Mouse (Mus musculus): ENCODE measurements around the gene Trmt6. TPM values are rescaled to one million over a fixed set of nuclear protein-coding genes. Genes with fewer than 3 reads are reported as not detected.
A peak's percentile ranks its signal among the peaks of the same experiment; 100 is the strongest.

Gene Trmt6
- total RNA-seq, 1 experiment, result 44.4 TPM

DNA sequence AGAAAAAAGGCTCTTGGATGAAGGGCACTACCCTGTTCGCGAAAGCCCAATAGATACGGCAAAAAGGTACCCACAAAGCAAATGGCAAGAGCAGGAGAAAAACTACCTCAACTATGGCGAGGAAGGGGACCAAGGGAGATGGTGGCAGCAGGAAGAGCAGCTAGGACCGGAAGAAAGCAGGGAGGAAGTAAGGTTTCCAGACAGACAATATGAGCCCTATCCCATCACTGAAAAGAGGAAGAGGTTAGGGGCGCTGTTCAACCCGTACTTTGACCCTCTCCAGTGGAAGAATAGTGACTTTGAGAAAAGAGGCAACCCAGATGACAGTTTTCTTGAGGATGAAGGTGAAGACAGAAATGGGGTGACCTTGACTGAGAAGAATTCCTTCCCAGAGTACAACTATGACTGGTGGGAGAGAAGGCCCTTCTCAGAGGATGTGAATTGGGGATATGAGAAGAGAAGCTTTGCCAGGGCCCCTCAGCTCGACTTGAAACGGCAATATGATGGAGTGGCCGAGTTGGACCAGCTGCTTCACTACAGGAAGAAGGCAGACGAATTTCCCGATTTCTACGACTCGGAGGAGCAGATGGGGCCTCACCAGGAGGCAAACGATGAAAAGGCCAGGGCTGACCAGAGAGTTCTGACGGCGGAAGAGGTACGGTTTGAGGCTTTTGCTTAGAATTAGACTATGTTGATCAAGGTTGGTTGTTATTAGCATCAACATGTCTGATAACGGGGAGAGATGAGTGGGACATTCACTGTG is 22.2 kb downstream of the Trmt6 start:
- Histone ChIP-seq H3K4me1 (ENCODE audit: control insufficient read depth in 2 of 2, insufficient read depth in 2 of 2, low read length in 2 of 2, poor library complexity in 1 of 2) (no peaks in the 10 kb centered on the region), H3K27ac (ENCODE audit: insufficient read depth, low read depth, low read length, poor library complexity, severe bottlenecking) (no peak overlapping the region), H3K9me3 (ENCODE audit: control insufficient read depth, insufficient read depth, low read depth, low read length) (no peaks in the 10 kb centered on the region), H3K4me3 (ENCODE audit: insufficient read depth in 1 of 2, low read depth in 1 of 2, low read length in 2 of 2, poor library complexity in 1 of 2, severe bottlenecking in 1 of 2) (no peak overlapping the region), H3K36me3 (ENCODE audit: control insufficient read depth, insufficient read depth, low read length, poor library complexity, severe bottlenecking) (no peaks in the 10 kb centered on the region), H3K9ac (ENCODE audit: insufficient read depth, low read depth, low read length, poor library complexity, severe bottlenecking) (no peak overlapping the region)
- no peak for DNase-seq (ENCODE audit: low read depth, low spot score)
- TF ChIP-seq MAFK (IDR thresholded peaks at IDR 0.05; ENCODE audit: insufficient read depth, low read depth, low read length) (no peak), ZC3H11A (IDR thresholded peaks at IDR 0.05; ENCODE audit: borderline replicate concordance, low read depth, low read length) (no peak)
- in situ Hi-C loops (cut with MboI; ENCODE audit: low sequenced_read_pairs in 2 of 2, unreplicated experiment in 2 of 2), result no loop called here

DNA sequence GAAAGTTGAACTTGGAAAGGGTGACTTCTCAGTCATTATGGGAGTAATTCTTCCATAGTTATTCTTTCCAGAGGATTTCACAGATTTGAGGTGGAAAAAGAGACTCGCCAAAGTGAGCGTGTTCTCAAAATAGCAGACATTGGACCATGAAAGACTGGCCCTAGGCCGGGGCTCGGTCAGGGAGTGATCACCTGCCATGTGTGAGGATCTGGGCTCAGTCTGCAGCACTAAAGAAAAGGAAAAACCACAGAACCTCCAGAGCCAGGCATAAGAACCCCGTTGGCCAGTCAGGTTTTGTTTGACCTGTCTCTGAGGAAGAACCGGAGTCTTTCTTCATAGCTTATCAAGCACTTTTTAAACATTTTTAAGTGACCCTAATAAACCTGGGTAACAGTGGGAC is 31.8 kb downstream of the Trmt6 start:
- DNase-seq (ENCODE audit: low read depth, low spot score), result no peak
- Histone ChIP-seq H3K9me3 (ENCODE audit: control insufficient read depth, insufficient read depth, low read depth, low read length) (no peaks in the 10 kb centered on the region), H3K4me3 (ENCODE audit: insufficient read depth in 1 of 2, low read depth in 1 of 2, low read length in 2 of 2, poor library complexity in 1 of 2, severe bottlenecking in 1 of 2) (no peak overlapping the region), H3K36me3 (ENCODE audit: control insufficient read depth, insufficient read depth, low read length, poor library complexity, severe bottlenecking) (no peaks in the 10 kb centered on the region), H3K9ac (ENCODE audit: insufficient read depth, low read depth, low read length, poor library complexity, severe bottlenecking) (no peak overlapping the region), H3K4me1 (ENCODE audit: control insufficient read depth in 2 of 2, insufficient read depth in 2 of 2, low read length in 2 of 2, poor library complexity in 1 of 2) (no peaks in the 10 kb centered on the region), H3K27ac (ENCODE audit: insufficient read depth, low read depth, low read length, poor library complexity, severe bottlenecking) (no peak overlapping the region)
- in situ Hi-C loops (cut with MboI; ENCODE audit: low sequenced_read_pairs in 2 of 2, unreplicated experiment in 2 of 2), result no loop called here
- TF ChIP-seq CHD2 (IDR thresholded peaks at IDR 0.05; ENCODE audit: low read depth, low read length) (no peak), MAFK (IDR thresholded peaks at IDR 0.05; ENCODE audit: insufficient read depth, low read depth, low read length) (no peak), HCFC1 (IDR thresholded peaks at IDR 0.05; ENCODE audit: borderline replicate concordance, insufficient read depth, low read length) (no peak), ZC3H11A (IDR thresholded peaks at IDR 0.05; ENCODE audit: borderline replicate concordance, low read depth, low read length) (no peak), ZNF384 (IDR thresholded peaks at IDR 0.05; ENCODE audit: low read depth, low read length) (no peak)

GRCm38 (mm10) chr2:132781439-132782068 is 34.3 kb downstream of the Trmt6 start:
- Histone ChIP-seq H3K4me3 (ENCODE audit: insufficient read depth in 1 of 2, low read depth in 1 of 2, low read length in 2 of 2, poor library complexity in 1 of 2, severe bottlenecking in 1 of 2) (peak overlapping the region; percentile 71 to 75), H3K9me3 (ENCODE audit: control insufficient read depth, insufficient read depth, low read depth, low read length) (no peaks in the 10 kb centered on the region), H3K36me3 (ENCODE audit: control insufficient read depth, insufficient read depth, low read length, poor library complexity, severe bottlenecking) (no peaks in the 10 kb centered on the region), H3K4me1 (ENCODE audit: control insufficient read depth in 2 of 2, insufficient read depth in 2 of 2, low read length in 2 of 2, poor library complexity in 1 of 2) (no peaks in the 10 kb centered on the region), H3K27ac (ENCODE audit: insufficient read depth, low read depth, low read length, poor library complexity, severe bottlenecking) (no peak overlapping the region), H3K9ac (ENCODE audit: insufficient read depth, low read depth, low read length, poor library complexity, severe bottlenecking) (peak overlapping the region; percentile 36; the same call in 1 of the 2 replicates)
- TF ChIP-seq CHD2 (IDR thresholded peaks at IDR 0.05; ENCODE audit: low read depth, low read length), result no peak
- peak; percentile 54; the same call in 1 of the 2 replicates for TF ChIP-seq HCFC1 (IDR thresholded peaks at IDR 0.05; ENCODE audit: borderline replicate concordance, insufficient read depth, low read length)
- in situ Hi-C loops (cut with MboI; ENCODE audit: low sequenced_read_pairs in 2 of 2, unreplicated experiment in 2 of 2), result no loop called here
- peak; percentile 91 for DNase-seq (ENCODE audit: low read depth, low spot score)

DNA sequence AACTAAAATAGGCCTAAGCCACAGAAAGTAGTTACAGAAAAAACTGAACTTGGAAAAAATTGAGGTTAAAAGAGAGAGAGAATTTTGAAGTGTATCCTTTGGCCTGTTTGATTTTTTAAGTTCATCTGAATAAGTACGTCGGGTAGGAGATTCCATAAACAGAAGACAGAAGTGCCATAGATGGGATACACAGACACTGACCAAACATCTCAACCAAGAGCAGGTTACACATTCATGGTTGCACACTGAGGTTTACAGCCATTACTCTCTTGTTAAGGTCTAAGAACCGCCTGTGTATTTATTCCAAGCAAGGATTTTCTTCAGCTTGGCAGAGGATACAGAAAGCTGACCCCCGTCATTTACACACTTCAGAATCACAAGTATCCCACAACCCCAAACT is 34.9 kb downstream of the Trmt6 start, which contains the start of gene Chgb:
Chgb (plus strand) TSS at position 301 of the 400 bp plus-strand sequence.
- H3K36me3 ChIP-seq (ENCODE audit: control insufficient read depth, insufficient read depth, low read length, poor library complexity, severe bottlenecking), result no peaks in the 10 kb centered on the region
- no peaks in the 10 kb centered on the region for H3K4me1 ChIP-seq (ENCODE audit: control insufficient read depth in 2 of 2, insufficient read depth in 2 of 2, low read length in 2 of 2, poor library complexity in 1 of 2)
- H3K9ac ChIP-seq (ENCODE audit: insufficient read depth, low read depth, low read length, poor library complexity, severe bottlenecking), result peak within 1 kb of the TSS; percentile 36; the same call in 1 of the 2 replicates
- no peak for DNase-seq (ENCODE audit: low read depth, low spot score)
- no peaks in the 10 kb centered on the region for H3K9me3 ChIP-seq (ENCODE audit: control insufficient read depth, insufficient read depth, low read depth, low read length)
- H3K4me3 ChIP-seq (ENCODE audit: insufficient read depth in 1 of 2, low read depth in 1 of 2, low read length in 2 of 2, poor library complexity in 1 of 2, severe bottlenecking in 1 of 2), result peak within 1 kb of the TSS; percentile 71 to 75
- H3K27ac ChIP-seq (ENCODE audit: insufficient read depth, low read depth, low read length, poor library complexity, severe bottlenecking), result no peak within 1 kb of the TSS
- TF ChIP-seq MAFK (IDR thresholded peaks at IDR 0.05; ENCODE audit: insufficient read depth, low read depth, low read length) (no peak), HCFC1 (IDR thresholded peaks at IDR 0.05; ENCODE audit: borderline replicate concordance, insufficient read depth, low read length) (no peak), CHD2 (IDR thresholded peaks at IDR 0.05; ENCODE audit: low read depth, low read length) (no peak), ZC3H11A (IDR thresholded peaks at IDR 0.05; ENCODE audit: borderline replicate concordance, low read depth, low read length) (no peak), ZNF384 (IDR thresholded peaks at IDR 0.05; ENCODE audit: low read depth, low read length) (no peak)
- in situ Hi-C loops (cut with MboI; ENCODE audit: low sequenced_read_pairs in 2 of 2, unreplicated experiment in 2 of 2), result no loop called here
